Mouse (Mus musculus): ENCODE measurements at regions not wholly inside any gene's neighbourhood (a gene's known extent, or its start where the extent isn't known, plus 50 kb on each side); places are given as distances from the start of the nearest gene placed in this dataset.

DNA sequence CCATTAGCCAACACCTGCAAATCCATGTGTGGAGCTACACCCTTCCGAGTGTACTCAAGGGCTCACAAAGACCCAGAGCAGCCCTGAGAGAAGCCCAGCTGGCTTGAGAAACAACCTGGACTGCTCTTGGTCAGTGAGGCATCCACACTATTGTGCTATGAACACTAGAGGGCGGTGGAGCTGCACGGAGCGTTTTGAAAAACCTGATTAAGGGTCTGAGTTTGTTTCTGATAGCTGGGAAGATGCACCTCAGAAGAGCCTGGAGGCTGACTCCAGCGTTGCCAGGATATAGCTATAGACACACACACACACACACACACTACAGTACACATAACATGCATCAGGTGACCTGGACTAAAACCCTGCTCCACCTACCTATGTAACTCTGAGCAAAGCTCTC is 185.5 kb downstream of the Prdm2 start:
- no peaks in the 10 kb centered on the region for H3K27me3 ChIP-seq (ENCODE audit: control insufficient read depth, insufficient read depth, low read length)
- H3K4me1 ChIP-seq (ENCODE audit: control insufficient read depth, insufficient read depth, low read length) = no peaks in the 10 kb centered on the region
- no peak overlapping the region for H3K4me3 ChIP-seq (ENCODE audit: low read length)
- WGBS = 10% methylated on average over 5 of the region's 5 CpGs
- H3K4me2 ChIP-seq (ENCODE audit: low read depth, low read length) = no peak overlapping the region
- peaks cover 3% of the 10 kb centered on the region for H3K9me3 ChIP-seq (replicated peaks; ENCODE audit: control insufficient read depth, low read length)
- no peak overlapping the region for H3K27ac ChIP-seq (ENCODE audit: low read length)
- H3K36me3 ChIP-seq (ENCODE audit: control insufficient read depth, insufficient read depth) = no peaks in the 10 kb centered on the region
- H3K9ac ChIP-seq (ENCODE audit: low read length) = no peak overlapping the region
- peak; percentile 28; the same call in 1 of the 2 replicates for ATAC-seq (replicated peaks; ENCODE audit: extremely low read depth, insufficient read depth, low FRiP score)

DNA sequence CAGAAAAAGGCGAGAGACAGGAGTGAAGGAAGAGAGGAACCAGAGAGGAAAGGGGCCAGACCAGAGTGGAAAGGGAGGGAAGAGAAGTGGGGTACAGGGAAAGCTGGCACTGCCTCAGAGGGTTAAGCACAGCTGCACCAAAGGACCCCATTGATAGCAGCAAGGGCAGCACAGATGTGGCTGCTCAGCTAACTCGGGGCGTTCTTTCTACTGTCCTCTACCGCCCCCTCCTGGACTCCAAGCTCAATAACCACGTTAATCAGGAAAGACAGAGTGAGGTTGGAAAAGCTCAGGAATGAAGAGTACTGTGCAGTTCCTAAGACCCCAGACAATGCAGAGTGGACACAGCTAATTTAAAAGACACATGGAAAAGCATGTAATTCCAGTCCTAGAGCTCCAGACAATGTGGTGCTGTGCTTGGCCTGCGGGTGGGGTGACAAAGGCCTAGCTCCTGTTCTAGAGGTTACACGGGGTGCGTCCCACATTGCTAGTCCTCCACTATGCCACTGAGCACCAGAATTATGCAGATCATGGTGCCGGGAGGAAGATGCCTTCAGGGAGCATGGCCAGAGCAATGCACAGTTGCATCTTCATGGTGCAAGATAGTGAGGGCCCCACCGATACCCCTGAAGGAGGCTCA is 191.4 kb downstream of the Prdm2 start:
- H3K27ac ChIP-seq (ENCODE audit: low read length) = no peak overlapping the region
- H3K4me2 ChIP-seq (ENCODE audit: low read depth, low read length) = no peak overlapping the region
- no peak overlapping the region for H3K9ac ChIP-seq (ENCODE audit: low read length)
- H3K27me3 ChIP-seq (ENCODE audit: control insufficient read depth, insufficient read depth, low read length) = peaks cover 21% of the 10 kb centered on the region
- ATAC-seq (replicated peaks; ENCODE audit: extremely low read depth, insufficient read depth, low FRiP score) = no peak; the same call in 1 of the 2 replicates
- H3K9me3 ChIP-seq (replicated peaks; ENCODE audit: control insufficient read depth, low read length) = peaks cover 3% of the 10 kb centered on the region
- H3K36me3 ChIP-seq (ENCODE audit: control insufficient read depth, insufficient read depth) = no peaks in the 10 kb centered on the region
- H3K4me3 ChIP-seq (ENCODE audit: low read length) = no peak overlapping the region
- WGBS = 46% methylated on average over 10 of the region's 10 CpGs
- no peaks in the 10 kb centered on the region for H3K4me1 ChIP-seq (ENCODE audit: control insufficient read depth, insufficient read depth, low read length)

DNA sequence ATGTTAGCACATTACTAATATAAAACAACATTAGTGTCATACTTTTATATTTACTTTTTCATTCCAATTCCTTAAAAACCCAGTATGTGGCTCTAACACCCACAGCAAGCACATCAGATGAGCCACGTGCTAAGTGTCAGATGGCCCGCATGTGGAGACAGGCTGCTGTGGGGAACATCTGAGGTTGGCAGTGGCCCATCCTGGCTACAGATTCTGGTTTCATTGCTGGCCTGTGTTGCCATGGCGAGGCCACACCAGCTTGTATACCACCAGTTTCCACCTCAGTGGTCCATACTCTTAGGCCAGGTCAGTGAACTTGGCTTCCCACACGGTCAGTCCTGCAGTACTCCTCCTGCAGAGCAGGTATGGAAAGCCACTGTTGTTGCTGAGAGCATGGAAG is 192.1 kb downstream of the Prdm2 start:
- H3K9me3 ChIP-seq (replicated peaks; ENCODE audit: control insufficient read depth, low read length) = peaks cover 3% of the 10 kb centered on the region
- H3K36me3 ChIP-seq (ENCODE audit: control insufficient read depth, insufficient read depth) = no peaks in the 10 kb centered on the region
- H3K4me3 ChIP-seq (ENCODE audit: low read length) = no peak overlapping the region
- peaks cover 21% of the 10 kb centered on the region for H3K27me3 ChIP-seq (ENCODE audit: control insufficient read depth, insufficient read depth, low read length)
- no peaks in the 10 kb centered on the region for H3K4me1 ChIP-seq (ENCODE audit: control insufficient read depth, insufficient read depth, low read length)
- H3K27ac ChIP-seq (ENCODE audit: low read length) = no peak overlapping the region
- ATAC-seq (replicated peaks; ENCODE audit: extremely low read depth, insufficient read depth, low FRiP score) = no peak
- H3K4me2 ChIP-seq (ENCODE audit: low read depth, low read length) = no peak overlapping the region
- H3K9ac ChIP-seq (ENCODE audit: low read length) = no peak overlapping the region
- 69% methylated on average over 4 of the region's 4 CpGs for WGBS

DNA sequence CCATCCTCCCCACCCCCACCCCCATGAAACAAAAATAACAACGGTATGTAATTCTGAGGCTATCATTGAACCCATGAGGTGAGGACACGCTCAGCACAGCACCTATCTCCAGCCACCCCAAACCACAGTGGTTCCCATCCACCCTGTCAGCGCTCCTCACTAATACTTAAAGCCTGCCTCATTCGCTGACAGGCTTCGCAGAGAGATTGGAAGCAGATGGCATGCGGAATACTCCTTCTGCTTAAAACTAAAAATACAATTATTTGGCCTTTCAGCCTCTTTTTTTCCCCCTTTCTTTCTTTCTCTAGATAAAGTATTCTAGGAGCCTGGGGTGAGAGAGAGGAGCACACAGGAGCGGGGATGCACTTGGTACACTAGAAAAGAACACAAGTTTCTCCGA is 199.9 kb downstream of the Prdm2 start:
- no peak for ATAC-seq (replicated peaks; ENCODE audit: extremely low read depth, insufficient read depth, low FRiP score)

DNA sequence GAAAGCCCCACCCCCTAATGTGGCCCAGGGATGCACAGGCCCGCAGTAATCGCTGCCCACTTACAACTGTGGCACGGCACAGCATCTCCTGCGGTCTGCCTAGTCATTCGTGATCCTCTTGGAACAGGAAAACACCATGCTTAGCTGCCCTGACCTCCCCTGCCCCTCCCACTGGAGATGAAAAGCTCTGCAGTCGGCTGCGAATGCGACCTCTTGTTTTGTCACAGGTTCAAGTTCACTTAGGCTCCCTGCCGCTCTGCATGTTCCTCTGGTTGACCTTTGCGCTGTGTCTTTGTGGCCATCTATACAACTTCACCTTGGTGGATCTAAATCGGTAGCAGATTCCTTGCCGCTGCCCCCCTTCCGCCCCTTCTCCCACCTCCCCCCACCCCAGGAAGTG is 210.8 kb downstream of the Prdm2 start:
- no peak overlapping the region for H3K9ac ChIP-seq (ENCODE audit: low read length)
- no peaks in the 10 kb centered on the region for H3K4me1 ChIP-seq (ENCODE audit: control insufficient read depth, insufficient read depth, low read length)
- no peak overlapping the region for H3K4me2 ChIP-seq (ENCODE audit: low read depth, low read length)
- H3K27ac ChIP-seq (ENCODE audit: low read length) = no peak overlapping the region
- no peak overlapping the region for H3K4me3 ChIP-seq (ENCODE audit: low read length)
- no peaks in the 10 kb centered on the region for H3K9me3 ChIP-seq (replicated peaks; ENCODE audit: control insufficient read depth, low read length)
- no peaks in the 10 kb centered on the region for H3K36me3 ChIP-seq (ENCODE audit: control insufficient read depth, insufficient read depth)
- 41% methylated on average over 13 of the region's 13 CpGs for whole genome bisulfite sequencing
- no peak for ATAC-seq (replicated peaks; ENCODE audit: extremely low read depth, insufficient read depth, low FRiP score)
- H3K27me3 ChIP-seq (ENCODE audit: control insufficient read depth, insufficient read depth, low read length) = no peaks in the 10 kb centered on the region

More for the DNA sequence above, 199.9 kb downstream of the Prdm2 start:
- 45% methylated on average over 8 of the region's 8 CpGs for WGBS
- H3K9ac ChIP-seq (ENCODE audit: low read length) = no peak overlapping the region
- no peak overlapping the region for H3K27ac ChIP-seq (ENCODE audit: low read length)
- no peaks in the 10 kb centered on the region for H3K4me1 ChIP-seq (ENCODE audit: control insufficient read depth, insufficient read depth, low read length)
- H3K4me3 ChIP-seq (ENCODE audit: low read length) = no peak overlapping the region
- H3K27me3 ChIP-seq (ENCODE audit: control insufficient read depth, insufficient read depth, low read length) = peaks cover 19% of the 10 kb centered on the region
- no peaks in the 10 kb centered on the region for H3K9me3 ChIP-seq (replicated peaks; ENCODE audit: control insufficient read depth, low read length)
- H3K36me3 ChIP-seq (ENCODE audit: control insufficient read depth, insufficient read depth) = no peaks in the 10 kb centered on the region
- no peak overlapping the region for H3K4me2 ChIP-seq (ENCODE audit: low read depth, low read length)

DNA sequence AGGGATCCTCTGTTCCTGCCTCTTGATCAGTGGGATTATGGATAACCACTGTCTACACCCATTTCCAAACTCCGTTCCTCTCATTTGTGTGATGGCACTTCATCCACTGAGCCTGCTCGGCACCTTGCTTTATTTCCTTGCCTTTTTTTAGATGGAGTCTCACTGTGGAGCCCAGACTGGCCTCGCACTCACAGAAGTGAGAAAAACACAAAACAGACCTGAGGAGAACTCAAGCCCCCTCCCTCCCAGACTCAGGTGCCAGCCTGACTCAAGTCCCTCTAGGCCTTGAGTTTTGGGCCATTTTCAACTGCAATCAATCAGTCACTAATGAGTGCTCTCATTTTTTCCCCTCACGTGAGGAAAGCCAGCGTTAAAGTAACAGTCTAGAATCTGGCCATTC is 211.3 kb downstream of the Prdm2 start:
- no peaks in the 10 kb centered on the region for H3K9me3 ChIP-seq (replicated peaks; ENCODE audit: control insufficient read depth, low read length)
- H3K9ac ChIP-seq (ENCODE audit: low read length) = no peak overlapping the region
- H3K27me3 ChIP-seq (ENCODE audit: control insufficient read depth, insufficient read depth, low read length) = no peaks in the 10 kb centered on the region
- ATAC-seq (replicated peaks; ENCODE audit: extremely low read depth, insufficient read depth, low FRiP score) = no peak
- H3K4me1 ChIP-seq (ENCODE audit: control insufficient read depth, insufficient read depth, low read length) = no peaks in the 10 kb centered on the region
- no peak overlapping the region for H3K4me2 ChIP-seq (ENCODE audit: low read depth, low read length)
- no peak overlapping the region for H3K4me3 ChIP-seq (ENCODE audit: low read length)
- H3K27ac ChIP-seq (ENCODE audit: low read length) = no peak overlapping the region
- no peaks in the 10 kb centered on the region for H3K36me3 ChIP-seq (ENCODE audit: control insufficient read depth, insufficient read depth)
- WGBS = 61% methylated on average over 5 of the region's 5 CpGs

DNA sequence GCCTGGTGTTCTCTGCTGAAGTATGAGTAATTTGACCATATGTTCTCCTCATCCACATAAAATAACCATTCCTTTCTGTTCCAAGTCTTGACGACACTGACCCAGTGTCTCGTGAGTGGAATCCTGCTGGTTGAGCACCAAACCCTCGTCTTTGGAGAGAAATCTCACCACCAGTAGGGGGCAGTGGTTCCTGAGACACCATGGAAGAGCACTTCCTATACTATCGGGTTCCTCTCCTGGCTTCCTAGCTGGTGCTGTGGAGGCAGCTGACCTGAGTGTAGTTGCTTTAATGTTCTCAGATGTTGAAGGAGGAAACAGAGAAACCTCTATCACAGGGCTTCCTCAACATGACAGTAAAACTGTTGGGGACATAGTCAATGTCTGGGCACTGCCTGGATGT is 216.4 kb downstream of the Prdm2 start:
- Histone ChIP-seq H3K27ac (ENCODE audit: low read length) (no peak overlapping the region), H3K9ac (ENCODE audit: low read length) (no peak overlapping the region), H3K4me2 (ENCODE audit: low read depth, low read length) (no peak overlapping the region), H3K9me3 (replicated peaks; ENCODE audit: control insufficient read depth, low read length) (no peaks in the 10 kb centered on the region), H3K4me3 (ENCODE audit: low read length) (no peak overlapping the region), H3K36me3 (ENCODE audit: control insufficient read depth, insufficient read depth) (no peaks in the 10 kb centered on the region), H3K4me1 (ENCODE audit: control insufficient read depth, insufficient read depth, low read length) (no peaks in the 10 kb centered on the region), H3K27me3 (ENCODE audit: control insufficient read depth, insufficient read depth, low read length) (no peaks in the 10 kb centered on the region)
- no peak for ATAC-seq (replicated peaks; ENCODE audit: extremely low read depth, insufficient read depth, low FRiP score)
- 49% methylated on average over 4 of the region's 4 CpGs for WGBS

DNA sequence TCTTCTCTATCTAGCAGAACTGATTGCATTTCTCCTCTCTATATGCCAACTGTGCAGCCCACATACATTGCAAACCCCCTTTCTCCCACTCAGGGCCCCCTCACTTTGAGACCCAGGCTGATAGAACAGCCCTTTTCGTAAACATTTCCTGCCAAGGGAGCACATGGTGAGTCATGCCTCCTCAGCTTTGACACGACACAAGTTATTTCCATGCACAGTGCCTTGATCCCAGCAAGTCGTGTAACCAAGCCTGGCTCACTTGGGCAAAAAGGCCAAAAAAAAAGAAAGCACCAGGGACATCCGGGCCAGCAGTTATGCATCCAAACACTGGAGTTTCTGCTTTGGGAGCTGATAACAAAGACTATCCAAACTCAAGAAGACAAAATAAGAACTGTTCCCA is 221.4 kb downstream of the Prdm2 start:
- H3K4me1 ChIP-seq (ENCODE audit: control insufficient read depth, insufficient read depth, low read length) = no peaks in the 10 kb centered on the region
- no peak overlapping the region for H3K27ac ChIP-seq (ENCODE audit: low read length)
- no peak overlapping the region for H3K4me3 ChIP-seq (ENCODE audit: low read length)
- 44% methylated on average over 4 of the region's 4 CpGs for WGBS
- no peak for ATAC-seq (replicated peaks; ENCODE audit: extremely low read depth, insufficient read depth, low FRiP score)
- no peaks in the 10 kb centered on the region for H3K36me3 ChIP-seq (ENCODE audit: control insufficient read depth, insufficient read depth)
- H3K9ac ChIP-seq (ENCODE audit: low read length) = no peak overlapping the region
- no peaks in the 10 kb centered on the region for H3K27me3 ChIP-seq (ENCODE audit: control insufficient read depth, insufficient read depth, low read length)
- no peak overlapping the region for H3K4me2 ChIP-seq (ENCODE audit: low read depth, low read length)
- H3K9me3 ChIP-seq (replicated peaks; ENCODE audit: control insufficient read depth, low read length) = no peaks in the 10 kb centered on the region

DNA sequence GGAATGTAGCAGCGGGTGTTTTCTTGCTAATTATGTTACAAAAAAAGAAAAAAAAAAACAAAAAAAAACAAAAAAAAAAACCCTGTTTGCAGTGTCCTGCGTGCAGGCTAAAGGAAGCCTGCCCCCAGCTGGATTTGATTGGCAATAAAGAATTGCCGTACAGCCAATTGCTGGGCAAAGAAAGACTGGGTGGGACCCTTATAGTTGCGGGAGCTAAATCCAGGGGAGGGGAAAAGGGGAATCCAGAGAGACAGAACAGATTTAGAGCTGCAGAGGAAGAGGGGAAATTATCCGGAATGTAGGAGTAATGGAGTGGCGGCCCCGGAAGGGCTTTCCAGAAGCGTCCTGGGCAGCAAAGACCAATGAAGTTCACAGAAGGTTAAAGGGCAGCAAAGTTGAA is 223.6 kb downstream of the Prdm2 start:
- H3K27ac ChIP-seq (ENCODE audit: low read length) = no peak overlapping the region
- ATAC-seq (replicated peaks; ENCODE audit: extremely low read depth, insufficient read depth, low FRiP score) = no peak

More for the DNA sequence above, 223.6 kb downstream of the Prdm2 start:
- H3K27me3 ChIP-seq (ENCODE audit: control insufficient read depth, insufficient read depth, low read length) = 0 out of 2 replicates have a peak, but pooled peaks cover 2% of the 10 kb centered on the region
- H3K4me3 ChIP-seq (ENCODE audit: low read length) = no peak overlapping the region
- WGBS = 7% methylated on average over 8 of the region's 8 CpGs
- H3K9me3 ChIP-seq (replicated peaks; ENCODE audit: control insufficient read depth, low read length) = no peaks in the 10 kb centered on the region
- H3K4me1 ChIP-seq (ENCODE audit: control insufficient read depth, insufficient read depth, low read length) = no peaks in the 10 kb centered on the region
- H3K4me2 ChIP-seq (ENCODE audit: low read depth, low read length) = peak overlapping the region; percentile 26; the same call in 1 of the 2 replicates
- H3K9ac ChIP-seq (ENCODE audit: low read length) = no peak overlapping the region
- H3K36me3 ChIP-seq (ENCODE audit: control insufficient read depth, insufficient read depth) = no peaks in the 10 kb centered on the region
